Mouse (Mus musculus) cerebellum, adult 2 months (tissue): ENCODE measurements around the gene Coro6.

Experiments used
- CTCF ChIP-seq: fragments of 200-500 bp; IDR thresholded peaks from 2 replicates; pipeline ENCODE4 v1.5.1; 2011; ENCODE audit warnings: low read depth, mild to moderate bottlenecking, control low read depth, low read length, moderate library complexity, borderline replicate concordance; ENCODE audit not compliant: insufficient read depth
- POLR2A ChIP-seq: fragments of 200-500 bp; IDR thresholded peaks from 2 replicates; pipeline ENCODE4 v1.6.1; 2011; ENCODE audit warnings: low read length, control low read depth, borderline replicate concordance; ENCODE audit not compliant: insufficient read depth

GRCm38 (mm10) chr11:77453388-77453787 is 8.8 kb upstream of the Coro6 start:
- no peak for TF ChIP-seq CTCF
- TF ChIP-seq POLR2A = no peak
